Mouse (Mus musculus): Measurements from ENCODE around the gene Rxfp4.
A peak's percentile ranks its signal among the peaks of the same experiment; 100 is the strongest.

The Rxfp4 gene

GRCm38 (mm10) chr3:88652846-88653515 lies at the start of gene Rxfp4:
Gene Rxfp4 (minus strand): TSS chr3:88653142.
- DNase-seq, result no peak

GRCm38 (mm10) chr3:88701222-88701621 lies 48.3 kb upstream of the Rxfp4 start:
- no peak for DNase-seq

- no peak for DNase-seq
Observed at GRCm38 (mm10) chr3:88700247-88700646, 47.3 kb upstream of the Rxfp4 start.

GRCm38 (mm10) chr3:88698834-88699233 lies 45.9 kb upstream of the Rxfp4 start:
- no peak for DNase-seq

DNA sequence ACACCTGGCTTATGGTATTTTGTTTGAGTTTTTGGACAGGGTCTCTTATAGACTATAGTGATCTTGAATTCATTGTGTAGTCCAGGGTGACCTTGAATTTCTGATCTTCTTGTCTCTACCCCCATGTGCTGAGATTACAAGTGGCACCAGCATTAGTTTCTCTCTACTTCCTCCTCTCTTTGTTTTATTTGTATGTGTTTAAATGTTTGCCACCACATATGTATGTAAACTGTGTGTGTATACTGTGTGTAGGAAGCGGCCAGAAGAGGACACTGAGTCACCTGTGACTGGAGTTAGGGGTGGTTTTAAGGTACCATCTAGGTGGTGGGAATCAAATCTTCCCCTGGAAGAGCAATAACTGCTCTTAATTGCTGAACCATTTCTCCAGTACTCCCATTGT lies 45.1 kb upstream of the Rxfp4 start:
- DNase-seq, result no peak

GRCm38 (mm10) chr3:88695545-88695944 lies 42.6 kb upstream of the Rxfp4 start:
- no peak for DNase-seq

DNA sequence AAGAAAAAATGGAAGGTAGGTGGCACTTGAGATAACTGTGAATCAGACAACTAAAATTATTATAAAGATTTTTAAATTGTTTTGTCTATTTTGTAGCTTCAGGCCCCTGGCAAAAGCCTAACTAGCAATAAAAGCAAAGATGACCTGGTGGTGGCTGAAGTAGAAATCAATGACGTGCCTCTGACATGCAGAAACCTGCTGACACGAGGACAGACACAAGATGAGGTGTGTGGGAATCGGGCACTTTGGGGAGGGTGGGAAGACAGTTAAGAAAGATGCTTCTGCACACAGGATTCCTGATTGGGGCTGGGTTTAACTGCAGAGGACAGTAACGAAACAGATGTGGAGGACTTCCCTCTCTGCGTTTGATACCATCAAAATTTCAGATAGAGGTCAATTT lies 36.1 kb upstream of the Rxfp4 start:
- no peak for DNase-seq

DNA sequence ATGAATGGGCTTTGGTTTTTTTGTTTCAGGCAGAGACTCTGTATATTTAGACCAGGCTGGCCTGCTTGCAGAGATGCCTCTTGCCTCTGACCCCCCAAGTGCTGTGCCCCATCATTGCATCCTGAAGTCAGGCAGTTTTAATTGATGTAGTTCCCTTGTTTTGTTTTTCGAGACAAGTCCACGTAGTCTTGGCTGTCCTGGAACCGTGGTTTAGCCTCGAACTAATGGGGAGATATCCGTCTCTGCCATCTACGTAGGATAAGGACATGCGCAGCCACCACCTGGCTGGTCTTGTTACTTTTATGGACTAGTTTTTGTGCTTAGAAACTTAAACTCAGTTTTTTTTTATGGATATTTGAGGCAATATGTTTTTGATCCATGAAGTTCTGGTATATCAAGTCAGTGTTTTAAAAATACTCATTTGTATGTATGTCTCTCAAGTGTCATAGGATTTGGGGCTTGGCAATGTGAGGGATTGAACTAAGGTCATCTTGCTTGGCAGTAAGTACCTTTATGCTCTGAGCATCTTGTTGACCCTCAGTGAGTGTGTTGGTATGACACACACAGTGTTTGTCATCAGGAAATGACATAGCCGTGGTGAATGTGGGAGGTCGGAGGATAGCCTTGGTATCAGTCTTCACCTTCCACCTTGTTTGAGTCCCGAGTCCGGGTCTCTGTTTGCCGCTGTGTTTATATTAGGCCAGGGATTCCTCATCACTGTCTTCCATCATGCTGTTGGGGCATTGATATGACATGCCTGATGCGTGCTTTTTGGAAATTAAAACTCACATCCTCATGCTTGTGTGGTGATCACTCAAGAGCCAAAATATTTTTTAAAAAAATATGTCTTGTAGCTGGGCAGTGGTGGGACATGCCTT lies 34.0 kb upstream of the Rxfp4 start:
- no peak for DNase-seq

GRCm38 (mm10) chr3:88685958-88686451 lies 33.1 kb upstream of the Rxfp4 start:
- DNase-seq, result peak in 1 of 2 experiments; percentile 51

GRCm38 (mm10) chr3:88684980-88685941 lies 32.3 kb upstream of the Rxfp4 start, which contains the start of gene Khdc4:
Gene Khdc4 (plus strand): TSS chr3:88685803.
- peak; percentile 93 to 95 for DNase-seq

DNA sequence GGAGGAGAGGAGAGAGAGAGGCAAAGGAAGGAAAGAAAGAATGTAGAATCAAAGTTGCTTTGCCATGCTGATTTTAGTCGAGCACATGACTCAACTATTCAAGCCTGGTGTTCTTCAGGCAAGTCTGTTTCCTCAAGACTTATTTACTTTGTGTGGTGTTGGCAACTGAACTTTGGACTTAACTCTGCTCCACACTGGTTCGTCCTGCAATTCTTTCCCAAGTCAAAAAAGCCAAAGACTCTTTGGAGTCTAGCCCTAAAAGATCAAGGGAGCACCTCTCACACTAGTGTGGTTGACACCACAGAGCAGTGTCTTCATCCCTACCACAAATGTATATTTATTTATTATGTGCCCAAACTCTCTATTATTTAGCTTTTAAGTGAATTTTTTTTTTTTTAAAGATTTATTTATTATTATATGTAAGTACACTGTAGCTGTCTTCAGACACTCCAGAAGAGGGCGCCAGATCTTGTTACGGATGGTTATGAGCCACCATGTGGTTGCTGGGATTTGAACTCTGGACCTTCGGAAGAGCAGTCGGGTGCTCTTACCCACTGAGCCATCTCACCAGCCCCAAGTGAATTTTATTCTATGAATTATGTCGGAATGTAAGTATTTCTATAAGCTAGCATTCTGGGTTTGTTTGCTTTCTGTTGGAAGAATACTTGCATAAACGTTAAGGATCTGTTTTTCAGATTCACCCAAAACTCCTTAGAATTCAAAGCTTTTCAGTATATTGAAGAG lies 31.5 kb upstream of the Rxfp4 start:
- DNase-seq, result no peak

GRCm38 (mm10) chr3:88683814-88684213 lies 30.9 kb upstream of the Rxfp4 start:
- DNase-seq, result no peak

DNA sequence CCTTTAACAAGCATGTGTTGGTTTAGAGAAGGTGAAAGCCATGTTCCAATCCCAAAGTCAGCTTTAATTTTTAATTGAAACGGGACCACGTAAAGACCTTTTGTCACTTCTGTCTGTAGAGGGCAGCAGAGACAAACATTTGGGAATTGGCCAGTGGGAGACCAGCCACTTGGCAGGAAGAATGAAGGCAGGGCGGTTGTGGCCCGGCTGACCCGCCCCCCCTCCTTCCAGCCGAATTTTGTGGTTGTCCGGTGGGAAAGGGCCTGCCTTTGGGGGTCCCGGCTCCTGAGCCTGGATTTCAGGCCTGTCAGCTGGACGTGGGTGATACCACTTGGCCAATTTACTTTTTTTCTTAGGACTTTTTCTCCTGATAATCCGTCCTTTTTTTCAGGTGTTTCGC lies 24.5 kb upstream of the Rxfp4 start:
- DNase-seq, result peak; percentile 73 to 80

- no peak for DNase-seq
Observed at GRCm38 (mm10) chr3:88664095-88664494, 11.2 kb upstream of the Rxfp4 start.

DNA sequence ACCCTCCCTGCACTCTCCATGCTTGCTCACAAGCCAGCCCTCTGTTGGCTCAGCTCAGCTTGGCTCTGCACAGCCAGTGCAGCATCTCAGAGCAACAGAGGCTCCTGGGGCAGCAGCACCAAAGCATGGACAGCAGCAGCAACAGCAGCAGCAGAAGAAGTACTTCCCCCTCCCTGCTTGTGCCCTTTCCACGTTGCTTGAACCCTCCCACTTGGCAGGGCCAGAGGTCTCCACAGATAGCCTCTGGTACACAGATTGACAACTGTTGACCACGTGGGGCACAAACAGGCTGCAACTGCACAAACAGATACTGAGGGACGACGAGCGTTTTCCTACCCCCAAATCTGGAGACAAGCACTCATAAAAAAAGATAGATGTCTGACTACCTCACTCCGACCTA lies 6.9 kb upstream of the Rxfp4 start:
- no peak for DNase-seq

DNA sequence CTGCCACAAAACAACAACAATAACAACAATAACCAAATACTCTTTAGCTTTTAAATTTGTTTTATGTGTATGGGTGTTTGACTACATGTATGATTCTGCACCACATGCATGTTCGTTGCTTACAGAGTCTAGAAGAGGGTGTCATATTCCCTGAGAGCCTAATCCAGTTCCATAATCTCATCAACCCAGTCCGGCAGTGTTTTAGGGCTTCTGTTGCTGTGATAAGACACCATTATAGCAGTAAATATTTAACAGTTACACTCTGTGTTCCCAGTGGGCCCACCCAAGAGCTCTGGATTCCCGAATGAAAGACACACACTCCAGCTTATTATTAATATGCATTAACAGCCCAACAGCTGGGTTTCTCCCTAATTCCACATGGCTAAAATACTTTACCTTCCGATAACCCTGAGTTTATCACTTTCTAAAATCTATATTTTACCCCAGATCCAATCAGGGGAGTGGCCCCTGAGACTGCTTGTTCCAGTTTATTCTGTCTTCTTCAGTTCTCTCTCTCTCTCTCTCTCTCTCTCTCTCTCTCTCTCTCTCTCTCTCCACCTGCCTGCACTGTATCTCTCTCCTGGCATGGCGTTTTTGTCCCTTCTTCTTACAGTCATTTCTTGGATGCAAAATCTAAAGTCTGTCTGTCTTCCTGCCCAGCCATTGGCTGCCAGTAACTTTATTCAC lies 5.6 kb upstream of the Rxfp4 start:
- no peak for DNase-seq

GRCm38 (mm10) chr3:88655619-88656018 lies 2.7 kb upstream of the Rxfp4 start:
- no peak for DNase-seq

DNA sequence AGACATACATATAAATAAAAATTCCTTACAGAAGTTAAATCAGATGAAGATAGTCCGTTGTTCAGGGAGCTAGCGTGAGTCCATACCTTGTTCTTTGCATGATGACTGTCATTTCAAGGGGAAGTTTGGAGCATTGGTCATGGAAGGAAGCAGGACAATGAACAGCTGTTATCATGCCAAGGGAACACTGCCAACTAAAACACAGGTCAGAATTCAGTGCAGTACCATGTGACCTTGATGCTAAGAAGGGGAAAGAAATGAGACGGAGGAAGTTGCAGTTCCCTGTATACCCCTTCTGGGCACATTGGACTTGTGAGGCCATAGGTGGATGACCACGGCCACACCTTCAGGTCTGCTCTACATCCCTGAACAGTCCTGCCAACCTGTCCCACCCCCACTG lies 1.7 kb upstream of the Rxfp4 start:
- DNase-seq, result no peak

GRCm38 (mm10) chr3:88653516-88654370 lies 801 bp upstream of the Rxfp4 start:
- DNase-seq, result no peak
